Mouse (Mus musculus) layer of hippocampus, postnatal 25 days (tissue): ENCODE data around the gene Myo16. TPM values are rescaled to one million over a fixed set of nuclear protein-coding genes. Genes with fewer than 3 reads are reported as not detected.

Experiments
- DNase-seq, 2 experiments: peaks; one replicate each; pipeline ENCODE4 v3.0.0; 2022; ENCODE audit warnings: mixed read lengths in 2 of 2, low spot score in 1 of 2; ENCODE audit errors: extremely low spot score in 1 of 2
- total RNA-seq, 2 experiments: library from RNA; stranded (reverse); gene quantifications; 2 replicates each; pipeline ENCODE4 v1.2.3; 2021

Gene Myo16
- total RNA-seq, 2 experiments from 2014 or later = 27.4 to 28.0 TPM

DNA sequence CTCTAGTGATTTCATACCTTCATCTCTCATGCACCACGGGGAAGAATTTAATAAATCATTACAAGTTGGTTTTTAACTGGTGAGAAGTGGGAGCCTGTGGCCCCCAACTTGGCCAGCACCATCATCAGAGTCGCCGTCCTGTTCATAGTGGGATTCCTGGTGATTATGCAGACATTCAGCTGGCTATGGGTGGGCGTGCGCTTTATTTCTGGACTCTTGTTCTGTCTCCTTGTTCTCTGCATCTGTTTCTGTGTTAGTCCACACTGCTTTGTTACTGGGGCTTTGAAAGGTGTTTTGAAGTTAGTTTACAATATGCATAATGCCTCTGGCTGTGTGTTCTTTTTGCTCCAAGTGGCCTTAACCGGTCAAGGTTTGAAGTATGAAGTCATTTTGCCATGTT is 439.2 kb downstream of the Myo16 start:
- DNase-seq = no peak

DNA sequence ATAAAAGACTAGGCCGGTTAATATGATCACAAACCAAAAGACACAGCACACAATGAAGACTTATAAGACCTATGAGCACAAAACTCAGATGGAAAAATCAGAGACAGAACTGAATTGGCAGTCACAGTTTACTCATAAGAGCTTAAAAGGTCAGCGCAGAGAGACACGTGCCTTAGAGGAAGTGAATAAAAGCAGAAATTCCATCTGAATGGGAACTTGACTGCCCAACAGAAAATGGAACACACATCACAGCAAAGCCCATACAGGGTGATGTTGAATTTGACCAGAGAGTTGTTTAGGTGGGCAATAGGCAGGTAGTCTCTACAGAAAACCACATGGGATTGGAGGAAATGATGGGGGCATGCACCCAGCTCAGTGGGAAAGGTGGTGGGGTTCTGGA is 442.6 kb downstream of the Myo16 start:
- no peak for DNase-seq

DNA sequence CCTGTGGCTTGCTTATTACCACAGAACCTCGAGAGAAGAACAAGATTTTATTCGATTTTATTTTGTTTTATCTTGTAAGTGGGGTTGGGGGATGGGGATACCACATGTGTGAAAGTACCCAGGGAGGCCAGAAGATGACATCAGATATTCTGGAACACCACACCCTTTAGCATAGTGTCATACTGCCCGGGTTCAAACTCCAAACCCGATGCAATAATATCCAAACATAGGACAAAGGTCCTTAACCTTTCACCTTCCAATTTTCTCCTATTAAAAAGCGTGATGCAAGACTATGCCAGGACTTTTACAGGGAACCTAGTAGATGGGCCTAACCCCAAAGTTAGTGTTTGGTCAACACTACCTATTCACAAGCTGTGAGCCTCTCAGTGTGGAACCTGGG is 443.9 kb downstream of the Myo16 start:
- DNase-seq = no peak

DNA sequence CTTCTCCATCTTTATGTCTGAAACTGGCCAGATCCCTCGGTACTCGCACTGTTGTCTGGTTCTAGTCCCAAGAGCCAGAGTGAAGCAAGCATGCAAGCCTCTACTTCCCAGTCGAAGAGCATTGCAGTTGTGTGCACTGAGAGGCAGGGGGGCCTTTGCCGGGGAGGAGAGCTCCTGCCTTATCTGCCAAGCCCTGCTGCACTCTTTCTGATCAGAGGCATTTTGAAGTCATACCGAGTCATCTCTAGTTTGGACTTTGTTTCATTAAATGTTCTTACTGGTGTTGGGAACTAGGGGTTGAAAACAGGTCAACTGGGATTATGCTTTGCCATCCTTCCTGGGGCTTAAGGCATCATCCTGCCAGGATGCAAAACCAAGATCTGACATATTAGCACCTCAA is 445.2 kb downstream of the Myo16 start:
- no peak for DNase-seq

DNA sequence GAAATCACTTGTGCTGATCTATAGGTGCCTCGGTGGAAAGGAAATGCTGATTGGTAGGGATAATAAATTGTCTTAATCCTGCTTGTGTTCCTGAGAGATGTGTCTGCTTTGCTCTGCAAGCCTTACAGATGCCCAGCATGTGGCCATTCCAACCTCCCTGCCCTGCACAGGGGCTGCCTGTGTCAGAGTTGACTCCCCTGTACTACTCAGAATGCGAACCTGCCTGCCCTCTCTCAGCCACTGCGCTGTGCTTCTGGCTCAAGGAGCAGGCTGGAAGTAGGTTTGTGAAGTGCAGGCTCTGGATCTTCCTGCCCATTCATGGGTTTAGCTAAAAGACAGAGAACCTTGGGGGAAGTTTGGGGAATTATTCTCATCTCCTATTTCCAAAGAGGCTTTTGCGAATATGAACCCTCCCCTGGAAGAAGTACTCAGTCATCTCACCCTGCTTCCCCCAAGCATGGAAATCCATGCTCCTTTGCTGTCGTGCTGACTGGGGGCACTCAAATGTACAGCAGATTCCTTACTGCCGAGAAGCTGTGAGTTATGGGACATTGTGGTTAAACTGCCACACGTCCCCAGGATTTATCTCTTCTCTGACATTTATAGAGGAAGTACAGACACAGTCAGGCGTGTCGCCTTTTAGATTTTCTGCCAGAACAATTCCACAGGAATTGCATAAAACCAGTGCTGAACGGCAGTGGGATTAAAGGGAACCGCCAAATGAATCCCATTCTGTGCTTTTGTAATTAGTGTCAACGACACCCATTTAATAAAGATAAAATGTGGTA is 452.5 kb downstream of the Myo16 start:
- no peak for DNase-seq

DNA sequence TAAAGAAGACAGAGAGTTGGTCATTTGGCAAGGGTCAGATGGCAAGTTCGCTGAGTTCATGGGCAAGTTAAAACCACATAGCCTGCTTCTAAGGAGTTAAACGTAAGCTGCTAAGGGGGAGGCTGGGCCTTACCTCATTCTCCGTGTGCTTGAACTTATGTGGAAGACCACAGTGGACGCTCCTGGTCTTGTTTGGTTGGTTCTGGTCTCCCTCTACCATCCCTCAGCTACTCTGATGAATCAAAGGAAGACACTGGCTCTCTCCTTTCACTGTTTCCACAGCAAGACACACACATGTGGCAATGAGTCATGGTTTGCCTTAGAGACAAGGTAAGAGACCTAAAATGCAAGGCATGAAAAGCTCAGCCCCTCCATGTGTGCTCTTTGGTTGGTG is 453.1 kb downstream of the Myo16 start:
- DNase-seq = no peak

DNA sequence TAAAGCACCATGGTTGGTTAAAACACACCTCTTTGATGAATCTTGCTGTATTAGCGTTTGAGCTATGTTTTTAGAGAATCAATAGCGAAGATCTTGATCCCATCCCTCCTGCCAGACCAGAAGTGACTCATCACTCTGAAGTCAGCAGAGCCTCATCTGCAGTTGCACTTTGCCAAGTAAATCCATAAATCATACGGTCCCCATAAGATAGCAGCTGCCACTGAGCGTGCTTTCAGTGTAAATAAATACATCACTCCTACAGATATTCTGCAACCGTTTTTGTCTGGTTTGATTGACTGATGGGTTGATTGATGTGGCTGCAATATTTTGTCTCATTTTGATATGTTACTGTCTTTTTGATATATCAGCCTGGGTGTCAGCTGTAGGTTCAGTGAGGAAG is 457.9 kb downstream of the Myo16 start:
- DNase-seq = no peak

DNA sequence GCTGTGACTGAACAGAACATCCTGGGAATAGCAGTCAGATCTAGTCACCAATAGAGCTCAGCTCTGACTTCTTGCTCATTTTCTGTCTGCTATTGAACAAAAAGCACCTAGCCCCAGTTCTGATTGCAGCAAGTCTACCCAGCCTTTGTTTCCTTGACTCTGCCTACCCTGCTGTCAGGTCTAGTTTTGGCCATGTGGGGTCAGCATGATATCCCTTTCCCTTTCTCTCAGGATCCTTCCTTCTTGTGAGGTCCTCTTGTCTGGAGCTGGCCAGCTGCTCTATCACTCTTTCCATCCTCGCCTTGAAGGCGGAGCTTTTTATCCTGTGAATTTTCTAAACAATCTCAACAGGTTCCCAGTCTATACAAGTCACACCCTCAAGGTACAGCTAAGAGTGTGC is 459.7 kb downstream of the Myo16 start:
- no peak for DNase-seq

DNA sequence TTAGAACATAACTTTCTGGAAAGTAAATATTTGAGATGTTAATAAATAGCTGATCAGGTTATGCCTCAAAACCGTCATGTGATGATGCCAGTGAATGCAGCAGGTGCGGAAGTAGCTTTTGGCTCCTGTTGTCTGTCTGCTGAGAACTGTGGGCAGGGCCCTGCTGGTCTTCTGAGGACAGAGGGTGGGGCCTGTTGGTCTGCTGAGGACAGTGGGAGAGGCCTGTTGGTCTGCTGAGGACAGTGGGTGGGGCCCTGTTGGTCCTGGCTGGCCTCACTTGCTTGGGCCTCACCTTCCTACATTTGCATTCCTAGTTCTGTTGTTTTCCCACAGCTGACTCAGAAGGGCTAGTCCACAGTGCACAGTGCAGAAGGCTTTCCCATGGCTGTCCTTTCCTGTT is 466.0 kb downstream of the Myo16 start:
- no peak for DNase-seq

DNA sequence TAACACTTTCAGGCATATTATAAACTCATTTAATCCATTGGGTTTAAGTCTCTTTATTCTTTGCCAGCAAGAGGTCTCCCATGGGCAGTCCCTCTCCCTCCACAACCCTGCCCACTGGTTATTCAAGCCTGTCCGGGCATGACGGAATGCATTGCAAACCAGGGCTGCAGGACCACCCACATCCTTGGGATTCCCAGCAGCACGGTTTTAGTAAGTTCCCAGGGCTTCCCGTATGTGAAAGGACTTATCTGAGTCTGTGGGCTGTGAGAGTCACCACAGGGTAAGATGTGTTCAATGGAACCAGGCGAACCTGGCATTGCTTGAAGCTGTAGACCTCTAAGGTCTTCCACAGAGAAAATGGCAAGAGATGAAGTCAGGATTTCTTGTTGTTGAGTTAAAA is 471.6 kb downstream of the Myo16 start:
- DNase-seq = no peak

DNA sequence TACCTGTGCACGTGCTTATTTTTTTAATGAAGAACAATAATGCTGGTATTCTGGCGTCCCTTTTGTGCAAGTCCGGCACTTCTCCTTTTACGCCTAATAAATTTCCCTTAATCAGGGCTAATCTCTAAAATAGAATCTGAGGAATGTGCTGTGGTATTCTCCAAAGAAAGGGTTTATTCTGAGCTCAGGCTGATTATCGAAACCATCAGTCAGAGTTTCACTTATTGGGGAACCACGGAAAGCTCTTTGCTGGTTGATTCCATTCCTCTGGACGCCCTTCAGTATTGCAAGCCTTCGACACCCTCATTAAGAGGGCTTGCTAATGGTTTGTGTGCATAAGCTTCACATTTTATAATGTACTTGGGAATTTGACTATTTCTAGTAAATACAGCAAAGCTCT is 475.0 kb downstream of the Myo16 start:
- no peak for DNase-seq

DNA sequence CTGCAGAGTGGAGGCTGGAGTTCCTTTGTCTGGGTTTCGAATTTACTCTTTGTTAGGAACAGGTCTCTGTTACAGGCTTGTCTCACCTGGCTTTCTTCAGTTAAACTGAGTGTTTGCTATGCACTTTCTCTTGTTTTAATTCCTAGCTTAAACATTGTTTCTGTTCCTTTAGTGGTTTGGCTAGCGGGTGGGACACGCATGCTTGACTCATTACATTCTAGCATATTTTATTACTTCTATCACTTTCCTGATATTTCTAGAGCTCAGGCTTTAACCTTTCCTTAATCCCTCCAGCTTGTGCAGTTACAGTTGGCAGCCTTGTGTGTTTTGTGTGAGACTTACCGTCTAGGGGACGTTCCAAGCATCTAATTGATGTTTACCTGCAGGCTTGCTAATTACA is 476.2 kb downstream of the Myo16 start:
- DNase-seq = no peak

DNA sequence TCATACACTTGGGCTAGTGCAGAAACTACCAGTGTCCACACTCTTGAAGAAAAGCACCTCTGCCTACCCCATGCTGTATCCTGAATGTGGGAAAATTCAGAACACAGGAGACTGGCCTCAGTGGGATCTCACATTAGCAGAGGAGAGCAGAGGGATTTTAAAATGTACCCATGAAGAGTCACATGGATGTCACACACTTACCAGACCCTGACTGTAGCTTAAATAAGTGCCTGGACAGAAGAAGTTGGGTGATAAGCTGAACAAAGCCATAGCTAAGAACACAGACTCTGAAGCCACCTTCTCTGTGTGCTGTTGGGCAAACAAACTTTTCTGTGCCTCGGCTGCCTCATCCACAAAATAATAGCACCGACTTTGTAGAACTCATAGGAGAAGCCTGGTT is 477.3 kb downstream of the Myo16 start:
- no peak for DNase-seq

DNA sequence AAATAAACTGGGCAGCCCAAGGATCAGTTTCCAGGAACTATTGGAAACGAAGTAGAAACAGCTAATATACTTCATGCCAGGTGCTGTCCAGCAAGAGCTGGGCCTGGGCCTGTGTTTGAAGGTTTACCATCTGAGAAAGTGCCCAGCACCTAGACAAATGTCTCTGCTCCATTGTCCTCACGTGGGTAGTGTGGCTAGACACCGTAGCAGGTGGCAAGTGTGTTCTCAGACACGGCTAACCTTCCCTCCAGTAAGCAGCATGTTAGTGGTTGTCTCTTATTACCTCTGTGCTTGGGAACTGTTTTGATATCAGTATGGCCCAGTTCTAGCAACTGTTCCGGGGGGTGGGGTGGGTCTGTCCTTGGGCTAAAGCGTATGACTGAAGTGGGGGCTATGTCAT is 478.9 kb downstream of the Myo16 start:
- no peak for DNase-seq

DNA sequence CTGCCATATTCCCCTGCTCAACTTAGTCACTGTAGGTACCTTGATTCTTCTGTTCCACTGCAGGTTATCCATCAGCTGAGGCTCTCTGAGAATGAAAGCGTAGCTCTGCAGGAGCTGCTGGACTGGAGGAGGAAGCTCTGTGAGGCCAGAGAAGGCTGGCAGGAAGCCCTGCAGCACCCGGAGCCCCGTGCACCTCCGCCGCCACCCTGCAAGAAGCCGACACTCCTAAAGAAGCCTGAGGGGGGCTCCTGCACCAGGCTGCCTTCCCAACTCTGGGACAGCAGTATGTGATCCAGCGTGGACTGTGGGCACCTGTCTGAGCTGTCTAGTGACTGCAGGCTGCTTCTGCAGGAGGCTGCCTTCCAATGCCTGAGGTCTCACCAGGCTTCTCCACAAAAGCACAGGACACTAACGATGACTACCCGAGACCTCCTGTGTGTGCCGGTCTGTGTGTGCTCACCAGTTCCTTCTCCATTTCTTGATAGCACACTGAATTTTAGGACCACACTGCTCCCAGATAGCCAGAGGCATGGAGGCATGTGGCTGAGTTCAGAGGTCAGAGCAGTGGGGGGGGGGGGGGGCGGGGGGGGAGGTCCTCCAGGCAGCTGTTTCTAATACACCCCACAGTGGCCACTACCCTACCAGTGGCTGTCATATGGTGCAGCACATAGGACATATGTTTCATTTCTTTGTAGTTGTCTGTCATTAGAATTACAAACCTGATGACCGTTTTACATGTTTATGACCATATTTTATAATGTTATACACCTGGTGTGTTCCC is 479.8 kb downstream of the Myo16 start:
- DNase-seq = no peak

DNA sequence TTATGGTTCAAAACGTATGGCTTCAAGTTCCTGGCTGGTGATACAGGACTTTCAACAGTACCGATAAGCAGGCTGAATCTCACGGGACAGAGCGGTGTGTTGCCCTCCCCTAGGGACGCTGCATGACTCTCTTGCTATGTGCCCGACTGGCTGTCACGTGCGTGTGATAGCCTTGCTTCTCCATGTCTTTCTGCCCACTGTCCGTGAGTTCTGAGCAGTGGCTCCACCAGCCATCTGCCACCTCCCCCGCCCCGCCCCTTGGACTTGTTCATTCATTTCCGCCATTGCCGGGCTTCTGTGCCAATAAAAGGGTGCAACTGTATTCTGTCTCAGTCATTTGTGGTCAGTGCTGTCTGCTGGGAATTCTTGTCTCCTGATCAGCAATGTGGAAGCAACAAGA is 480.7 kb downstream of the Myo16 start:
- no peak for DNase-seq

DNA sequence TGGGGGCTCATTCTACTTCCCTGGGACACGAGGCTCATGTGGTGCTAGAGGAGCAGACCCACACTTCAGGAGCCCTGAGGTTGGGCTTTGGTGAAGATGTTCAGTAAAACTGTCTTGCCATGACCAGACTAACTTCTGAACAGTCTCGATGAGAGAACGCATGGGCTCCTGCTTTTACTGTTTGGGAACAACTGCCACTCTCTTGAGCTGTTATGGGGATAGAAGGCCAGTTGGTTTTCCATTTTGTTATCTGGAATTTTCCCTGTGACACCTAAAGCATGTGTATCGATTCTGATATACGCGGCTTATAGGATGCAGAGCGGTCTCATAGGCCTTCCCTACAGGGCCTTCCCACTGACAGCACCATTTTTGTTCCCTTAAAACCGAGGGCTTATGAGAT is 485.2 kb downstream of the Myo16 start:
- DNase-seq = no peak

DNA sequence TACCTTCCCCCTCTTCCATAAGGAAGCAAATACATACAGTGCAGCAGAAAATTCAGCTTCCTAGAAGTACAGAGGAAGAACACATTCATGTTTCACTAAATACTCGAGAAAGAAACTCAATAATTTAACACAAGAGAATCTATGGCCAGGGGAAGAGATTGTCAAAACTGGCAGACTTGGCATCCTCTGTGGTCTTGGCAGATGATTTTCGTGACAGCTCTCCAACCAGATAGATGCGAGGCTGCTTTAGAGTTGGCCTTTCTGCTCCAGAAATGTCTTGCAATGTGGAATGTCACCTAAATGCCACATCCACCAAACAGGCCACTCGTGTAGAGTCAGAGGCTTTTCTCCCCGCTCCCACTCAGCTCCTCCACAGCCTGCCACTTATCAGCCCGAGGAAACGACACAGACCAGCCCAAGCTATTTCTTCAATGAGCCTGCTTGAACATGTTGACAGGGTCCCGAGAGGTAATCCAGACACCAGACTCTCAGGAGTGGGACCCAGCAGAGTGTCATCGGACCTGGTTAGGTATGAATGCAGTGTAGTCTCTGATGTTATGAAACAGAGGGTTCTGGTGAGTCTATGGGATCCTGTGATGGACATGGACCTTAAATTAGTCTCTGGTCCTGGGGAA is 486.6 kb downstream of the Myo16 start:
- DNase-seq = no peak

DNA sequence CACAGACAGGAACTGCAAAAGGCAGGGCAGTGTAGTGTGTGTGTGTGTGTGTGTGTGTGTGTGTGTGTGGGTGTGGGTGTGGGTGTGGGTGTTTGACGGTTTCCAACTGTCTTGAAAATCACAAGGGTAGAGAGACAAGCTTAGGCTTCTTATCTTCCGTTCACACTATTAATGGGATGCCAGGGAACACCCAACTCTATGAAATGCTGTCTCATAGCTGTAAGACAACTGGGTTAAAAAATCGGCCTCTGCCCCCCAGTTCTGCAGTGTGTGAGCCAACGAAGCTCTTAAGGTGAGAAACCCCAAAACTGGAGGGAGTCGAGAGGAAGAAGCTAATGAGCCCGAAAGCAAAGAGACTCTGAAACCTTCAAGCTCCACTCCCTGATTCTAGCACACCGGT is 487.1 kb downstream of the Myo16 start:
- DNase-seq = no peak

DNA sequence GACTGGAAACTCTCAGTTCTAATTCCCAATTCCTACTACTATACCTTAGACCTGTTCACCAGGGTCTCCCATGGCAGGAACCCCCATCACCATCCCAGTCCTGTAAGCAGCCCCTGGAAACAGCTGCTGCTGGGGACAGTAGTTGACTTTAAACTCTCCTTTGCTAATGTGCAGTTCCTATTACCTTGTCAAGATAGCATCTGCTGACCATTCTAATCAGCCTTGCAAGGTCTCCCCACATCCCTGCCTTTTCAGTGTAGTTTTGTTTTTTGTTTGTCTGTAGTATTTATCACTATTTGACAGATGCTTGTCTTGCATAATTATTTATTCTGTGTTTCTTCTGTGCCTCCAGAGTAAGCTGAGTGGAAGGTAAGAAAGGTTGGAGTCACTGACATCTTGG is 487.6 kb downstream of the Myo16 start:
- no peak for DNase-seq

DNA sequence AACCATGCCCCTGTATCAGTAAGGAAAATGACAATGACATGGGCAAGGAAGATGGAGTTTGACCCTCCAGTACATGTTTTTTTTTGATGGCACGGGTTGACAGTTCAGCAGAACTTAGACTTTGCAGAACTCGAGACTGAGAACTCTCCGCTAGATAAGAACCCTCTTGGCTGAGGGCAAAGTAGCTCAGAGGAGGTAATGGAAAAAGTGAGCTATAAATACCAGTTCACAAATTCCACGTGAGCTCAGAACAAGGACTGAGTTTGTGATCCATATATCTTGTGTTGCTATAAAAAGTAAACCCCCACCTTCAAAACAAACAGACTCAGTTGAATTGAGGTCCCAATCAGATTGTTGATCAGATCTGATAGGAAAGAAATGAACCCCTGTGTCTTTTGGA is 489.5 kb downstream of the Myo16 start:
- DNase-seq = no peak

DNA sequence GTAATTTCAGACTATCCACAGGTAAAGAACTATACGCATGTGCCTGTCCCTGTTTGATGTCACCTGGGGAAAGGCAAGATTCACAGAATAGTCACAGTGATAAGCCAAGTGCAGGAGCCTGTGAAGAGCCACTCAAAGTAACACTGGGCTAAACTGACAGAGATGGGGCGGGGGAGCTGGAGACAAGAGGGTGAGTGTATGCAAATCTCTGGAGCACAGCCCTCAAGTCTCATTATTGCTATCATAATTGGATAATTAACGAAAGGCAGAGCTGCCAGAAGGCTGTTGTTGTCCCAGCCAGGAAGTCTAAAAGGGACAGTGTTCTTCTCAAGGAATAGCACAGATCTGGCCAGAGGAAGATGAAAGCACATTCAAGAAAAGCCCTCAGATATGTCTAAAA is 490.8 kb downstream of the Myo16 start:
- DNase-seq = no peak
